Mouse (Mus musculus): ENCODE results near the gene Heph.
"Not testable (repeated sequence)": the region's sequence is repeated elsewhere in the genome, so short reads cannot be mapped to it uniquely, and the experiment has no call there.

The Heph gene

GRCm38 (mm10) chrX:96455149-96455548 lies at the start of gene Heph:
Heph (plus strand) TSS chrX:96455359.
- DNase-seq (ENCODE audit: extremely low read depth, low read depth, low spot score) = peak; percentile 40

GRCm38 (mm10) chrX:96415351-96415750 lies 39.8 kb upstream of the Heph start:
- not testable (repeated sequence) for DNase-seq (ENCODE audit: extremely low read depth, low read depth, low spot score)

GRCm38 (mm10) chrX:96416970-96417369 lies 38.2 kb upstream of the Heph start:
- DNase-seq (ENCODE audit: extremely low read depth, low read depth, low spot score) = no peak

- no peak for DNase-seq (ENCODE audit: extremely low read depth, low read depth, low spot score)
Observed at GRCm38 (mm10) chrX:96417733-96418132, 37.4 kb upstream of the Heph start.

GRCm38 (mm10) chrX:96419383-96419782 lies 35.8 kb upstream of the Heph start:
- no peak for DNase-seq (ENCODE audit: extremely low read depth, low read depth, low spot score)

- peak; percentile 30 for DNase-seq (ENCODE audit: extremely low read depth, low read depth, low spot score)
Observed at GRCm38 (mm10) chrX:96456201-96456963, 1.2 kb downstream of the Heph start, which contains the start of gene Hsf3. Hsf3 (minus strand) TSS chrX:96456294.

GRCm38 (mm10) chrX:96501580-96501979 lies 46.4 kb downstream of the Heph start:
- no peak for DNase-seq (ENCODE audit: extremely low read depth, low read depth, low spot score)
